Mouse (Mus musculus) NIH3T3 (cell line): Measurements from ENCODE around the gene Pde2a.

Experiments
- DNase-seq: peaks from one replicate; pipeline ENCODE4 v3.0.0-alpha.2; 2012; ENCODE audit warnings: low read depth

Pde2a gene

GRCm38 (mm10) chr7:101453725-101454124 is 32.2 kb downstream of the Pde2a start:
- DNase-seq = no peak

- DNase-seq = no peak
These were observed 33.0 kb downstream of the Pde2a start for GRCm38 (mm10) chr7:101454479-101454878.

- no peak for DNase-seq
These were observed 33.6 kb downstream of the Pde2a start for GRCm38 (mm10) chr7:101455141-101455540.

- no peak for DNase-seq
These were observed 34.8 kb downstream of the Pde2a start for GRCm38 (mm10) chr7:101456318-101456717.

GRCm38 (mm10) chr7:101456789-101457188 is 35.3 kb downstream of the Pde2a start:
- no peak for DNase-seq

GRCm38 (mm10) chr7:101457283-101457682 is 35.8 kb downstream of the Pde2a start:
- no peak for DNase-seq

GRCm38 (mm10) chr7:101457801-101458200 is 36.3 kb downstream of the Pde2a start:
- no peak for DNase-seq

- no peak for DNase-seq
These were observed 36.8 kb downstream of the Pde2a start for GRCm38 (mm10) chr7:101458278-101458781.

GRCm38 (mm10) chr7:101459305-101459813 is 37.9 kb downstream of the Pde2a start:
- DNase-seq = no peak

GRCm38 (mm10) chr7:101459923-101460607 is 38.6 kb downstream of the Pde2a start:
- no peak for DNase-seq

- DNase-seq = no peak
These were observed 39.1 kb downstream of the Pde2a start for GRCm38 (mm10) chr7:101460608-101460957.

GRCm38 (mm10) chr7:101461571-101461970 is 40.1 kb downstream of the Pde2a start:
- DNase-seq = no peak

- no peak for DNase-seq
These were observed 41.0 kb downstream of the Pde2a start for GRCm38 (mm10) chr7:101462327-101463068.

- no peak for DNase-seq
These were observed 42.3 kb downstream of the Pde2a start for GRCm38 (mm10) chr7:101463665-101464271.

GRCm38 (mm10) chr7:101464927-101465326 is 43.4 kb downstream of the Pde2a start:
- DNase-seq = no peak

- DNase-seq = no peak
These were observed 43.9 kb downstream of the Pde2a start for GRCm38 (mm10) chr7:101465392-101465791.

- no peak for DNase-seq
These were observed 44.5 kb downstream of the Pde2a start for GRCm38 (mm10) chr7:101465850-101466580.

GRCm38 (mm10) chr7:101466581-101467081 is 45.1 kb downstream of the Pde2a start:
- DNase-seq = peak; percentile 42

- DNase-seq = peak; percentile 27
These were observed 49.9 kb downstream of the Pde2a start for GRCm38 (mm10) chr7:101471423-101471822.

- DNase-seq = no peak
These were observed 50.5 kb downstream of the Pde2a start for GRCm38 (mm10) chr7:101471968-101472480.
